Mouse (Mus musculus) midbrain, embryonic 16.5 days (tissue): ENCODE measurements at regions not wholly inside any gene's neighbourhood (a gene's known extent, or its start where the extent isn't known, plus 50 kb on each side); places are given as distances from the start of the nearest gene placed in this dataset.

Experiments
- ATAC-seq: fragments of 200-750 bp; cut with Nextera tagmentation; 2 replicates; pipeline ENCODE4 v1.8.0; 2017; ENCODE audit warnings: moderate TSS enrichment
- H3K27ac ChIP-seq: fragments of 300-500 bp; sonication (generic); 2 replicates; pipeline ENCODE4 v1.5.1; 2014; ENCODE audit warnings: mild to moderate bottlenecking, low read length, mixed read lengths
- H3K27me3 ChIP-seq: fragments of 300-500 bp; sonication (generic); 2 replicates; pipeline ENCODE4 v1.6.1; 2014; ENCODE audit warnings: low read depth, low read length, mixed read lengths; ENCODE audit not compliant: control insufficient read depth, insufficient read depth
- H3K36me3 ChIP-seq: fragments of 300-500 bp; sonication (generic); 2 replicates; pipeline ENCODE4 v1.6.1; 2014; ENCODE audit warnings: mild to moderate bottlenecking, low read length, moderate library complexity, mixed read lengths; ENCODE audit not compliant: control insufficient read depth, insufficient read depth
- H3K4me1 ChIP-seq: fragments of 300-500 bp; sonication (generic); 2 replicates; pipeline ENCODE4 v1.6.1; 2014; ENCODE audit warnings: mild to moderate bottlenecking, low read length, mixed read lengths; ENCODE audit not compliant: control insufficient read depth, insufficient read depth
- H3K4me2 ChIP-seq: fragments of 300-500 bp; sonication (generic); 2 replicates; pipeline ENCODE4 v1.6.1; 2014; ENCODE audit warnings: mild to moderate bottlenecking, low read length, mixed read lengths
- H3K4me3 ChIP-seq: fragments of 300-500 bp; sonication (generic); 2 replicates; pipeline ENCODE4 v1.5.1; 2014; ENCODE audit warnings: low read depth, mild to moderate bottlenecking, low read length, moderate library complexity, mixed read lengths
- H3K9ac ChIP-seq: fragments of 300-500 bp; sonication (generic); 2 replicates; pipeline ENCODE4 v1.6.1; 2014; ENCODE audit warnings: low read depth, low read length, mixed read lengths
- H3K9me3 ChIP-seq: fragments of 300-500 bp; sonication (generic); replicated peaks from 2 replicates; pipeline ENCODE4 v1.6.1; 2014; ENCODE audit warnings: mild to moderate bottlenecking, low read length, mixed read lengths; ENCODE audit not compliant: control insufficient read depth, poor library complexity, severe bottlenecking
- WGBS: fragments of 180-500 bp; shearing (Covaris S2); extraction: QIAGEN DNeasy Blood & Tissue Kit; methylation state at CpG from one replicate; pipeline ENCODE4 v1.1.7; 2014; 5-methylcytosine and 5-hydroxymethylcytosine counted together

GRCm38 (mm10) chr5:74757557-74757956 lies 54.8 kb upstream of the Lnx1 start:
- no peak overlapping the region for H3K4me3 ChIP-seq
- WGBS: 89% methylated on average over 5 of the region's 5 CpGs
- no peaks in the 10 kb centered on the region for H3K27me3 ChIP-seq
- no peak for ATAC-seq
- H3K27ac ChIP-seq: no peak overlapping the region
- H3K4me2 ChIP-seq: no peak overlapping the region
- no peaks in the 10 kb centered on the region for H3K4me1 ChIP-seq
- no peaks in the 10 kb centered on the region for H3K9me3 ChIP-seq
- H3K9ac ChIP-seq: no peak overlapping the region
- H3K36me3 ChIP-seq: no peaks in the 10 kb centered on the region

- no peak for ATAC-seq
- Histone ChIP-seq H3K9me3 (no peaks in the 10 kb centered on the region), H3K27me3 (no peaks in the 10 kb centered on the region), H3K4me2 (no peak overlapping the region), H3K9ac (no peak overlapping the region), H3K4me1 (no peaks in the 10 kb centered on the region), H3K27ac (no peak overlapping the region), H3K4me3 (no peak overlapping the region), H3K36me3 (no peaks in the 10 kb centered on the region)
- WGBS: 95% methylated on average over 3 of the region's 3 CpGs
Measured at GRCm38 (mm10) chr5:74752961-74753360, 50.2 kb upstream of the Lnx1 start.
